Mouse (Mus musculus) liver, postnatal 0 days (tissue): ENCODE results near the gene Kif17.

Experiments used
- CTCF ChIP-seq: sonication (generic); IDR thresholded peaks from 2 replicates; pipeline ENCODE4 v1.5.1; 2016; ENCODE audit warnings: antibody characterized with exemption, low read depth
- EP300 ChIP-seq: IDR thresholded peaks from 2 replicates; pipeline ENCODE4 v1.6.1; 2016; ENCODE audit warnings: antibody characterized with exemption, low read depth, mild to moderate bottlenecking

- TF ChIP-seq CTCF (no peak), EP300 (no peak)
These were observed 33.9 kb upstream of the Kif17 start, which contains the start of gene Hp1bp3 for GRCm38 (mm10) chr4:138216200-138216890.
